Mouse (Mus musculus) cortical plate, adult 2 months (tissue): ENCODE results near the gene Colq.

ENCODE experiments used
- CTCF ChIP-seq: fragments of 200-500 bp; IDR thresholded peaks from 2 replicates; pipeline ENCODE4 v1.5.1; 2011; ENCODE audit warnings: mild to moderate bottlenecking, control low read depth, low read length; ENCODE audit not compliant: insufficient read depth; ENCODE audit errors: extremely low read depth
- POLR2A ChIP-seq: fragments of 200-500 bp; IDR thresholded peaks from 2 replicates; pipeline ENCODE4 v1.6.1; 2011; ENCODE audit warnings: mild to moderate bottlenecking, low read length, control low read depth; ENCODE audit not compliant: insufficient read depth; ENCODE audit errors: extremely low read depth

GRCm38 (mm10) chr14:31488055-31488454 is 103.1 kb downstream of the Colq start:
- TF ChIP-seq CTCF: no peak
- TF ChIP-seq POLR2A: no peak
